Mouse (Mus musculus): ENCODE results near the gene Pnpla2.

DNA sequence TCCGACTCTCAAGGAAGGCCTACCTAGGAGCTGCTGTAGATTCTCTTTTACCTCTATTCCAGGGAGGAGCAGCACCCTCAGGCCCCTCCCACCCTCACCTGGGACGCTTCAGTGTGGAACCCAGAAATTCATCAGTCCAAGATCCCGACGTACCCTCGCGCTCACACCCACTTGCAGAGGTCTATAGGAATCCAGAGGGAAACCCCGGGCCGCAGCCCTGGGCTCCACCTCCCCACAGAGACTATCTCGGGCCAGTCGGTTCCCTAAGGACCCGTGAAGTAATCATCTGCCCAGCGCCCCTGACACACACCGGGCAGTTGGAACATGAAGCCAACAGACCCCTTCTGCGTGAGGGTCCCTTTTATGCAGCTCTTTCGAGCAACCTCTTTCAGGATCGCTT, 41.7 kb upstream of the Pnpla2 start:
- TF ChIP-seq POLR2A (IDR thresholded peaks at IDR 0.05; ENCODE audit: low read depth, low read length) (no peak), CTCF (conservative IDR thresholded peaks at IDR 0.05; ENCODE audit: insufficient read depth, insufficient read length, low read depth, low read length) (no peak)
